Mouse (Mus musculus) lung, embryonic 15.5 days (tissue): ENCODE results near the gene Pepd. TPM values are rescaled to one million over a fixed set of nuclear protein-coding genes. Genes with fewer than 3 reads are reported as not detected.

ENCODE experiments used
- ATAC-seq: fragments of 200-750 bp; cut with Nextera tagmentation; 2 replicates; pipeline ENCODE4 v1.8.0; 2017; ENCODE audit warnings: moderate number of reproducible peaks, borderline replicate concordance; ENCODE audit not compliant: low FRiP score, low TSS enrichment; ENCODE audit errors: extremely low read depth
- H3K27ac ChIP-seq: fragments of 300-500 bp; sonication (generic); 2 replicates; pipeline ENCODE4 v1.5.1; 2015; ENCODE audit warnings: moderate library complexity, mild to moderate bottlenecking, inconsistent platforms
- H3K27me3 ChIP-seq: fragments of 300-500 bp; sonication (generic); 2 replicates; pipeline ENCODE4 v1.6.1; 2015; ENCODE audit warnings: inconsistent platforms
- H3K36me3 ChIP-seq: fragments of 300-500 bp; sonication (generic); 2 replicates; pipeline ENCODE4 v1.6.1; 2015; ENCODE audit warnings: inconsistent platforms
- H3K4me1 ChIP-seq: fragments of 300-500 bp; sonication (generic); 2 replicates; pipeline ENCODE4 v1.6.1; 2015; ENCODE audit warnings: inconsistent platforms
- H3K4me2 ChIP-seq: fragments of 300-500 bp; sonication (generic); 2 replicates; pipeline ENCODE4 v1.6.1; 2015; ENCODE audit warnings: inconsistent platforms, mild to moderate bottlenecking, moderate library complexity
- H3K4me3 ChIP-seq: fragments of 300-500 bp; sonication (generic); 2 replicates; pipeline ENCODE4 v1.5.1; 2015; ENCODE audit warnings: mild to moderate bottlenecking, inconsistent platforms
- H3K9ac ChIP-seq: fragments of 300-500 bp; sonication (generic); 2 replicates; pipeline ENCODE4 v1.6.1; 2015; ENCODE audit warnings: inconsistent platforms
- H3K9me3 ChIP-seq: fragments of 300-500 bp; sonication (generic); 2 replicates; pipeline ENCODE4 v1.6.1; 2016; ENCODE audit warnings: inconsistent platforms
- WGBS: fragments of 180-500 bp; shearing (Covaris S2); methylation state at CpG from one replicate; pipeline ENCODE4 v1.1.7; 2015; 5-methylcytosine and 5-hydroxymethylcytosine counted together
- polyA plus RNA-seq: library from polyadenylated mRNA; unstranded; fragments of >200 nt; fragmentation: Nextera tagmentation; extraction: Ambion mirVana; gene quantifications from 2 replicates; pipeline ENCODE4 v1.2.1, GENCODE M21; 2015

Gene Pepd
- 67.5 and 67.6 TPM in 2 replicates for polyA plus RNA-seq

- 5% methylated on average over 44 of the region's 44 CpGs for WGBS
- H3K27ac ChIP-seq: no peak within 1 kb of the TSS
- H3K4me1 ChIP-seq: peaks cover 7% of the 10 kb centered on the region
- peak within 1 kb of the TSS; percentile 95 for H3K4me3 ChIP-seq
- peak; percentile 95 for ATAC-seq
- no peaks in the 10 kb centered on the region for H3K36me3 ChIP-seq
- no peaks in the 10 kb centered on the region for H3K9me3 ChIP-seq
- H3K9ac ChIP-seq: peak within 1 kb of the TSS; percentile 89
- peaks cover 8% of the 10 kb centered on the region; the same call in 1 of the 2 replicates for H3K27me3 ChIP-seq
- peak within 1 kb of the TSS; percentile 78 for H3K4me2 ChIP-seq
These were observed at the start of gene Pepd for GRCm38 (mm10) chr7:34911919-34912897. Gene Pepd, plus strand, starts transcription at chr7:34912379.

- Histone ChIP-seq H3K9ac (no peak overlapping the region), H3K9me3 (no peaks in the 10 kb centered on the region), H3K36me3 (no peaks in the 10 kb centered on the region), H3K4me1 (no peaks in the 10 kb centered on the region), H3K4me3 (no peak overlapping the region), H3K27me3 (no peaks in the 10 kb centered on the region), H3K4me2 (no peak overlapping the region), H3K27ac (no peak overlapping the region)
- WGBS: 57% methylated on average over 6 of the region's 6 CpGs
- ATAC-seq: no peak
These were observed 44.9 kb upstream of the Pepd start for GRCm38 (mm10) chr7:34867289-34867688.

- Histone ChIP-seq H3K36me3 (no peaks in the 10 kb centered on the region), H3K27me3 (no peaks in the 10 kb centered on the region), H3K27ac (no peak overlapping the region), H3K9me3 (no peaks in the 10 kb centered on the region), H3K9ac (no peak overlapping the region), H3K4me3 (no peak overlapping the region), H3K4me2 (no peak overlapping the region), H3K4me1 (no peaks in the 10 kb centered on the region)
- 77% methylated on average over 13 of the region's 13 CpGs for WGBS
- no peak for ATAC-seq
These were observed 42.5 kb upstream of the Pepd start for GRCm38 (mm10) chr7:34869693-34870092.

GRCm38 (mm10) chr7:34876787-34877186 is 35.4 kb upstream of the Pepd start:
- no peak for ATAC-seq
- H3K4me2 ChIP-seq: no peak overlapping the region
- no peaks in the 10 kb centered on the region for H3K9me3 ChIP-seq
- 53% methylated on average over 7 of the region's 7 CpGs for WGBS
- no peak overlapping the region for H3K27ac ChIP-seq
- no peak overlapping the region for H3K4me3 ChIP-seq
- no peaks in the 10 kb centered on the region for H3K36me3 ChIP-seq
- no peaks in the 10 kb centered on the region for H3K4me1 ChIP-seq
- H3K9ac ChIP-seq: no peak overlapping the region
- no peaks in the 10 kb centered on the region for H3K27me3 ChIP-seq

- Histone ChIP-seq H3K4me3 (no peak overlapping the region), H3K4me2 (no peak overlapping the region), H3K9me3 (no peaks in the 10 kb centered on the region), H3K4me1 (no peaks in the 10 kb centered on the region), H3K27me3 (no peaks in the 10 kb centered on the region), H3K36me3 (no peaks in the 10 kb centered on the region), H3K27ac (no peak overlapping the region), H3K9ac (no peak overlapping the region)
- 67% methylated on average over 7 of the region's 7 CpGs for WGBS
- ATAC-seq: no peak
These were observed 34.4 kb upstream of the Pepd start for GRCm38 (mm10) chr7:34877820-34878219.

GRCm38 (mm10) chr7:34888441-34888840 is 23.7 kb upstream of the Pepd start:
- no peaks in the 10 kb centered on the region for H3K9me3 ChIP-seq
- WGBS: 65% methylated on average over 6 of the region's 6 CpGs
- no peaks in the 10 kb centered on the region for H3K4me1 ChIP-seq
- no peak overlapping the region for H3K4me3 ChIP-seq
- no peak overlapping the region for H3K27ac ChIP-seq
- no peaks in the 10 kb centered on the region for H3K27me3 ChIP-seq
- H3K36me3 ChIP-seq: no peaks in the 10 kb centered on the region
- no peak overlapping the region for H3K9ac ChIP-seq
- H3K4me2 ChIP-seq: no peak overlapping the region
- ATAC-seq: no peak; the same call in 1 of the 2 replicates

- Histone ChIP-seq H3K27me3 (no peaks in the 10 kb centered on the region), H3K27ac (no peak overlapping the region), H3K4me1 (no peaks in the 10 kb centered on the region), H3K4me3 (no peak overlapping the region), H3K9ac (no peak overlapping the region), H3K9me3 (no peaks in the 10 kb centered on the region), H3K36me3 (no peaks in the 10 kb centered on the region), H3K4me2 (no peak overlapping the region)
- WGBS: 70% methylated on average over 12 of the region's 12 CpGs
- no peak for ATAC-seq
These were observed 23.3 kb upstream of the Pepd start for GRCm38 (mm10) chr7:34888891-34889290.

GRCm38 (mm10) chr7:34892845-34893244 is 19.3 kb upstream of the Pepd start:
- Histone ChIP-seq H3K27me3 (no peaks in the 10 kb centered on the region), H3K4me2 (no peak overlapping the region), H3K9ac (no peak overlapping the region), H3K27ac (no peak overlapping the region), H3K36me3 (no peaks in the 10 kb centered on the region), H3K4me1 (0 out of 2 replicates have a peak, but pooled peaks cover 4% of the 10 kb centered on the region), H3K9me3 (no peaks in the 10 kb centered on the region), H3K4me3 (no peak overlapping the region)
- 96% methylated on average over 1 of the region's 1 CpGs for WGBS
- ATAC-seq: no peak

GRCm38 (mm10) chr7:34896461-34896860 is 15.7 kb upstream of the Pepd start:
- Histone ChIP-seq H3K27me3 (no peaks in the 10 kb centered on the region), H3K9ac (no peak overlapping the region), H3K9me3 (no peaks in the 10 kb centered on the region), H3K4me1 (0 out of 2 replicates have a peak, but pooled peaks cover 4% of the 10 kb centered on the region), H3K4me3 (no peak overlapping the region), H3K27ac (no peak overlapping the region), H3K4me2 (no peak overlapping the region), H3K36me3 (no peaks in the 10 kb centered on the region)
- no peak for ATAC-seq
- 46% methylated on average over 4 of the region's 4 CpGs for WGBS

- no peak for ATAC-seq
- 0% methylated on average over 1 of the region's 1 CpGs for WGBS
- H3K4me3 ChIP-seq: no peak overlapping the region
- no peaks in the 10 kb centered on the region for H3K27me3 ChIP-seq
- H3K9ac ChIP-seq: no peak overlapping the region
- H3K9me3 ChIP-seq: no peaks in the 10 kb centered on the region
- no peak overlapping the region for H3K27ac ChIP-seq
- 0 out of 2 replicates have a peak, but pooled peaks cover 4% of the 10 kb centered on the region for H3K4me1 ChIP-seq
- H3K36me3 ChIP-seq: no peaks in the 10 kb centered on the region
- no peak overlapping the region for H3K4me2 ChIP-seq
These were observed 15.1 kb upstream of the Pepd start for GRCm38 (mm10) chr7:34897058-34897457.

- no peak overlapping the region for H3K4me2 ChIP-seq
- WGBS: 19% methylated on average over 24 of the region's 24 CpGs
- no peak overlapping the region for H3K9ac ChIP-seq
- no peaks in the 10 kb centered on the region for H3K9me3 ChIP-seq
- peaks cover 8% of the 10 kb centered on the region; the same call in 1 of the 2 replicates for H3K27me3 ChIP-seq
- H3K27ac ChIP-seq: no peak overlapping the region
- H3K4me3 ChIP-seq: no peak overlapping the region
- no peaks in the 10 kb centered on the region for H3K36me3 ChIP-seq
- ATAC-seq: no peak
- H3K4me1 ChIP-seq: peaks cover 7% of the 10 kb centered on the region
These were observed 1.8 kb upstream of the Pepd start for GRCm38 (mm10) chr7:34910096-34911066.
